Mouse (Mus musculus) liver, embryonic 15.5 days (tissue): Measurements from ENCODE around the gene Cox10. TPM values are rescaled to one million over a fixed set of nuclear protein-coding genes. Genes with fewer than 3 reads are reported as not detected.
A peak's percentile ranks its signal among the peaks of the same experiment; 100 is the strongest.

ENCODE experiments used
- ATAC-seq: fragments of 200-750 bp; cut with Nextera tagmentation; 2 replicates; pipeline ENCODE4 v1.8.0; 2017; ENCODE audit warnings: moderate number of reproducible peaks, mild to moderate bottlenecking, moderate library complexity; ENCODE audit not compliant: insufficient read depth
- H3K27ac ChIP-seq: fragments of 300-500 bp; sonication (generic); replicated peaks from 2 replicates; pipeline ENCODE4 v1.5.1; 2015; ENCODE audit warnings: mild to moderate bottlenecking, inconsistent platforms
- H3K27me3 ChIP-seq: fragments of 300-500 bp; sonication (generic); 2 replicates; pipeline ENCODE4 v1.6.1; 2015; ENCODE audit warnings: mild to moderate bottlenecking, inconsistent platforms
- H3K36me3 ChIP-seq: fragments of 300-500 bp; sonication (generic); replicated peaks from 2 replicates; pipeline ENCODE4 v1.6.1; 2015; ENCODE audit warnings: moderate library complexity, mild to moderate bottlenecking, inconsistent platforms
- H3K4me1 ChIP-seq: fragments of 300-500 bp; sonication (generic); replicated peaks from 2 replicates; pipeline ENCODE4 v1.6.1; 2015; ENCODE audit warnings: inconsistent platforms
- H3K4me2 ChIP-seq: fragments of 300-500 bp; sonication (generic); 2 replicates; pipeline ENCODE4 v1.6.1; 2015; ENCODE audit warnings: moderate library complexity, mild to moderate bottlenecking, inconsistent platforms
- H3K4me3 ChIP-seq: fragments of 300-500 bp; sonication (generic); replicated peaks from 2 replicates; pipeline ENCODE4 v1.5.1; 2015; ENCODE audit warnings: mild to moderate bottlenecking, inconsistent platforms
- H3K9ac ChIP-seq: fragments of 300-500 bp; sonication (generic); 2 replicates; pipeline ENCODE4 v1.6.1; 2015; ENCODE audit warnings: moderate library complexity, mild to moderate bottlenecking, inconsistent platforms
- H3K9me3 ChIP-seq: fragments of 300-500 bp; sonication (generic); replicated peaks from 2 replicates; pipeline ENCODE4 v1.6.1; 2016; ENCODE audit warnings: inconsistent platforms
- WGBS: fragments of 180-500 bp; shearing (Covaris S2); methylation state at CpG from one replicate; pipeline ENCODE4 v1.1.7; 2015; ENCODE audit warnings: mixed read lengths; ENCODE audit not compliant: insufficient replicate concordance; 5-methylcytosine and 5-hydroxymethylcytosine counted together
- polyA plus RNA-seq: library from polyadenylated mRNA; unstranded; fragments of >200 nt; fragmentation: Nextera tagmentation; extraction: Ambion mirVana; gene quantifications from 2 replicates; pipeline ENCODE4 v1.2.1, GENCODE M21; 2015

Gene Cox10
- polyA plus RNA-seq, 1 experiment from 2014 or later, result 7.8 TPM

DNA sequence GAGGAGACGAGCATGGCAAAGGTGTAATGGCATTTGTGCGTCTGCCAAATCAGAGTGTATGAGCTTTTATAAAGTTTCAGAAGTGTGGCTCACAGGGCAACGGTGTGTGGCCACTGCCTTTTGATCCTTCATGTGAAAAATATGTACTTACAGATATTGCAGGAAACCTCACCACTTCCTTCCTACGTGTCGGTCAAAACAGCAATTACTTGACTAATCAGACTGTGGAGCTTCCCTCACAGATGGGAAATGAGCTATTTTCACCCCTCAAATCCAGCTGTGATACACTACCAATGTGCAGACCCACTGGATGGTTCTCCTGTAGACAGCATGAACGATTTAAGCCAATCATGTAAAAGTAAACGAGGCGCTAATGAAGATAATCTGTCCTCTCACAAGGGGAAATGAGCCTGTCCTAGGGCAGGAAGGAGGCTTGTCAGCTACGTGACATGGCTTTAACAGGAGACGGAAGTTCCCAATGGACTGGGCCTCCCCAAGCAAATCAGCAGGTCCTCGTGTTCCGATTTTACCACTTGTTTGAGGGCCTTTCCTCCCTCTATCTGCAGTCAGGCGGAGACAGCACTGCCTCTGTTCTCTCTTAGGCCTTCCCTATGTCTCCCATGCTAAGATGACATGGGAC, 103.9 kb downstream of the Cox10 start:
- 39% methylated on average over 13 of the region's 13 CpGs for WGBS
- no peaks in the 10 kb centered on the region for H3K9me3 ChIP-seq
- no peak overlapping the region for H3K4me3 ChIP-seq
- no peak overlapping the region for H3K9ac ChIP-seq
- 0 out of 2 replicates have a peak, but pooled peaks cover 5% of the 10 kb centered on the region for H3K36me3 ChIP-seq
- H3K27me3 ChIP-seq, result no peaks in the 10 kb centered on the region
- H3K4me2 ChIP-seq, result no peak overlapping the region
- H3K27ac ChIP-seq, result no peak overlapping the region
- ATAC-seq, result no peak
- H3K4me1 ChIP-seq, result peaks cover 5% of the 10 kb centered on the region; the same call in 1 of the 2 replicates

DNA sequence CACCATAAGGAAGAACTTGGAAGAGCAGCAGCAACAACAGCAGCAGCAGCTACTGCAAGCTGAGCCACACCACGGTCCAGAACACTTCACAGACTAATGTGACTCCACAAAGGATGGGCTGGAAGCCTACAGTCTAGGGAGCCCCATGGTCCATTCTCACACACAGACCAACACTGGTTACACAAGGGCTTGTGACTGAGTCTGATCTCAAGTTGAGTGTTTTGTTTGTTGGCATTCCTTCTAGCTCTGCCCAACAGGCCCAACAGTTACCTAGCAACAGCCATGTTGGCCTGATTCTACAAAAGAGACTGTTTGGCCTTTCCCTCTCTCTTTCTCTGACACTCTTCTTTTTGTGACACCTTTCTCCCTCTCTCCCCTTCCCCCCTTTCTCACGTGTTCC, 105.3 kb downstream of the Cox10 start:
- 62% methylated on average over 2 of the region's 2 CpGs for WGBS
- peaks cover 16% of the 10 kb centered on the region for H3K4me1 ChIP-seq
- no peak overlapping the region for H3K4me3 ChIP-seq
- no peak overlapping the region for H3K9ac ChIP-seq
- no peaks in the 10 kb centered on the region for H3K9me3 ChIP-seq
- no peaks in the 10 kb centered on the region for H3K27me3 ChIP-seq
- 0 out of 2 replicates have a peak, but pooled peaks cover 5% of the 10 kb centered on the region for H3K36me3 ChIP-seq
- no peak overlapping the region for H3K4me2 ChIP-seq
- no peak for ATAC-seq
- H3K27ac ChIP-seq, result no peak overlapping the region

DNA sequence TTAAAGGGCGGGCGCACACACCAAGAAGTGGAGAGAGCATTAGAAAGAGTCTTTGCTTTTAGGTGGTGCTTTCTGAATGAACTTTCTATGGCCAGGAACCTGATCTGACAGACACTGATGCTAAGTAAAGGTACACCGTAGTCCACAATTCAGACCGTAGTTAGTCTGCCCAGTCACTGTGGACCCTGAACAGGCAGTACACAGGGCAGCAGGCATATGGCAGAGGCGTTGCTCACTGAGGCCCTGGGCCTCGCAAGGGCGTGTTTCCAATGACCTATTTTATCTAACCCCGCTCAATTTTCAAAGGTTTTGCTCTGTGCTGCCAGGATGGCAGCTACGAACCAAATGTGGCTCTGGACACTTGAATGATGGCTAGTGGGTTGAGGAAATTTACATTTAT, 107.8 kb downstream of the Cox10 start:
- Histone ChIP-seq H3K9ac (no peak overlapping the region), H3K27ac (no peak overlapping the region), H3K4me1 (peaks cover 38% of the 10 kb centered on the region), H3K27me3 (no peaks in the 10 kb centered on the region), H3K9me3 (no peaks in the 10 kb centered on the region), H3K4me2 (no peak overlapping the region), H3K36me3 (0 out of 2 replicates have a peak, but pooled peaks cover 5% of the 10 kb centered on the region), H3K4me3 (no peak overlapping the region)
- ATAC-seq, result no peak
- 73% methylated on average over 9 of the region's 9 CpGs for whole genome bisulfite sequencing

DNA sequence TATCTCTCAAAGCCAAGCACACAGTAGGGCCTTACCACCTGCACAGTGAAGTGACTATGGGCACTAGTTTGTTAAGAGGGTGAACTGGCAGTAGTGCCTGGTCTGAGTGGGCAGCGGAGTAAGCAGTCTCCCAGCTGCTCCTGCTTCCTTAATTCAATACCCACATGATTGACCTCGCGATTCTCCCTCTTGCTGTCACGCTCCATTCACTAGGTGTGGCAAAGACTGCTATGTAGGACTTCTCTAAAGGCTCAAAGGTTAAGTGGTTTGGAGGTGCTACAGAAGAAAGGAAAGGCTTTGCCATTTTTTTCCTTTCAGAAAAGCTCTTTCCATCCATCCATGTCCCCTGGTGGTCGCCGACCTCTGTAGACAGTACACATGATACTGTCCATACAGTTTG, 108.5 kb downstream of the Cox10 start:
- Histone ChIP-seq H3K4me2 (no peak overlapping the region), H3K36me3 (0 out of 2 replicates have a peak, but pooled peaks cover 4% of the 10 kb centered on the region), H3K9me3 (no peaks in the 10 kb centered on the region), H3K27ac (no peak overlapping the region), H3K27me3 (no peaks in the 10 kb centered on the region), H3K4me3 (no peak overlapping the region), H3K9ac (no peak overlapping the region), H3K4me1 (peaks cover 43% of the 10 kb centered on the region)
- WGBS, result 81% methylated on average over 6 of the region's 6 CpGs
- ATAC-seq, result no peak

DNA sequence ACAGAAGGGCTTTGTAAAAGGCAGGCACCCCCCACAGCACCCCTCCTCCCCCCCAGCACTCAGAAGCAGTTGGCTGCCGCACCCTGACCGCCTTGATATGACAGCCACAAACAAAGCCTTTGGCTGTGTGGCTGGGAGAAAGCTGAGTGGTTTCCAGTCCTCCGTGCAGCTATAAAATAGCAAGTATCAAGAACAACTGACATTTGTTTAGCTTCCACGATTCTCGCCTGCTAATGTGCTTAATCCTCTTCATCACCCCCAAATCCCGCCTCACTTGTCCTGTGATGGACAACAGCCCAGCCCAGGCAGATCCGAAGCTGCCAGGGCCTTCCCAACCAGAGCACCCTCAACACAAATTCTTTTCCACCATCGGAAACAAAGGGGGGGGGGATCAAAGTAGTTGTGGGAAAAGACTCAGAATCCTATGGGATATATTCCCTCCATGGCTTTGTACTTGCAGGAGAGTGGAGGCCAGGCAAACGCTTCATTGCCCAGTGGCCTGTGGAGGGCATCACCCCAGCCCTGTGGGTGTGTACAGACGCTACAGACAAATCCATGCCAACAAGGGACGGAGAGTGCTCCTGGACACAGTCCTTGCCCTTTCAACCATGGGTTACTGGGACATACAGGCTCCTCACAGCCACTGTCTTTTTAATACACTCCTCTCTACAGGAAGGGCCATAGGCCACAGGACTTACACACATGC, 109.9 kb downstream of the Cox10 start:
- peak overlapping the region; percentile 65 for H3K27ac ChIP-seq
- peak overlapping the region; percentile 15; the same call in 1 of the 2 replicates for H3K4me2 ChIP-seq
- H3K4me1 ChIP-seq, result peaks cover 48% of the 10 kb centered on the region
- H3K27me3 ChIP-seq, result no peaks in the 10 kb centered on the region
- H3K36me3 ChIP-seq, result no peaks in the 10 kb centered on the region
- ATAC-seq, result peak; percentile 51; the same call in 1 of the 2 replicates
- WGBS, result 56% methylated on average over 11 of the region's 11 CpGs
- H3K4me3 ChIP-seq, result no peak overlapping the region
- no peak overlapping the region for H3K9ac ChIP-seq
- H3K9me3 ChIP-seq, result no peaks in the 10 kb centered on the region

DNA sequence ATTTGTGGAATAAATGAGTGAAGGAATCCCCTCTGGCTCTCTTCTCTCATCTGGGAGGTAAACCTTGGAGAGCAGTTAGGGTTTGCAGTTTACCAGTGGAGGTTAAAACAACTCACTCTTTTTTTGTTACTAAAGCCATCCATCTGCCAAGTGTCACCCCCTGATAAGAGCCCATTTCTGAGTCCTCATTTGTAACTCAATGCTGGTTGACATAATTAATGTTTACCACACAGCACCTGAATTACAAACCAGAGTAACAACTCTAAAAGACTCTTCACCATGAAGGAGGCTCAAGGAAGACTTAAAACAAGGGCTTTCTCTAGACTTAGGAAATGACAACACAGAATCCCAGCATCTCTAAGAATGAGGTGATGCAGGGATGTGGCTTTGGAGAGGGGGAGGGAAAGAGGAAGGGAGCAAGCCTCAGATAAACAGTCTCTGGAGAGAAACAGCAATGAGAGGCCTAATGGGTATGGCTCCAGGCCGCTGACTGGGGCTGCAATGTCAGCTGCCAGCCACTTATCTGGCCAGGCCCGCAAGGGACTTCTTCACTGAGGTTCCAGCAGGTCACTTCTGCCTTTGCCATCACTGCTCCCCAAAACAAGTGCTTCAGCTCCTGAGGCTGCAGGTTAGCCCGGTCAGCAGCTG, 110.8 kb downstream of the Cox10 start:
- H3K4me2 ChIP-seq, result peak overlapping the region; percentile 15; the same call in 1 of the 2 replicates
- 18% methylated on average over 3 of the region's 3 CpGs for WGBS
- peak; percentile 56 for ATAC-seq
- H3K4me3 ChIP-seq, result no peak overlapping the region
- H3K27ac ChIP-seq, result peak overlapping the region; percentile 65
- H3K36me3 ChIP-seq, result no peaks in the 10 kb centered on the region
- no peak overlapping the region for H3K9ac ChIP-seq
- H3K9me3 ChIP-seq, result no peaks in the 10 kb centered on the region
- H3K27me3 ChIP-seq, result no peaks in the 10 kb centered on the region
- H3K4me1 ChIP-seq, result peaks cover 48% of the 10 kb centered on the region

DNA sequence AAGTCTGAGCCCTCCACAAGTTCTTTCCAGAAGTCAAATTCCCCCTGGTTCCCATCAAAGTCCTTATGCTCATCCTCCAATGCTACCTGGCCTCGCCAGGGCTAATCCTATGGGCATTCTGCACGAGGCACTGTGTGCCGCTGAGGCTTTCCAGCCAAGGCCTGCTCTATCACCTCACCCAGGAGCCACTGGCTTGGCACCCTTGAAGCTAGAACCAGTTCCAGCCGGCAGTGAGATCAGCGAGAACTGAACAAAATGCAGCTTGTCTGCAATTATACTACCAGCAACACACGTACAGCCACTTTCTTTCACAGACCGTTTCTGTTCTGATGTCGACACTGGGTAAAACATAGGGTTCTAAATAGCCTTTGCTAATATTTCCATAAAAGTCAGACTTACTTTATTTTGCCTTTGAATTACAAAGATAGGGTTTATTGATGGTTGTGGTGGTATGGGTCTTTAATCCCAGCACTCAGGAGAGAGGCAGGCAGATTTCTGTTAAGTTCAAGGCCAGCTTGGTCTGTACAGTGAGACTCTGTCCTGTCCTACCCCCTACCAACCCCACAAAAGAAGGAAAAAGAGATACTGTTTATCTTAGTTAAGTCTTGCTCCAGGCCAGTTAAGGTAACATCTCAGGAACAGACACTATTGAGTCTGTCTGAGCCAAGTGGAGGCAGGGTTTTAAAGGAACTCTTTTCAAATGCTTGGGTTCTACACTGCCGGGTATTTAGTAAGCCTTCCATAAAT, 111.5 kb downstream of the Cox10 start:
- no peak overlapping the region for H3K9ac ChIP-seq
- H3K27ac ChIP-seq, result peak overlapping the region; percentile 65
- H3K36me3 ChIP-seq, result no peaks in the 10 kb centered on the region
- peak; percentile 32; the same call in 1 of the 2 replicates for ATAC-seq
- no peaks in the 10 kb centered on the region for H3K27me3 ChIP-seq
- no peaks in the 10 kb centered on the region for H3K9me3 ChIP-seq
- no peak overlapping the region for H3K4me2 ChIP-seq
- no peak overlapping the region for H3K4me3 ChIP-seq
- H3K4me1 ChIP-seq, result peaks cover 48% of the 10 kb centered on the region
- WGBS, result 68% methylated on average over 9 of the region's 9 CpGs

DNA sequence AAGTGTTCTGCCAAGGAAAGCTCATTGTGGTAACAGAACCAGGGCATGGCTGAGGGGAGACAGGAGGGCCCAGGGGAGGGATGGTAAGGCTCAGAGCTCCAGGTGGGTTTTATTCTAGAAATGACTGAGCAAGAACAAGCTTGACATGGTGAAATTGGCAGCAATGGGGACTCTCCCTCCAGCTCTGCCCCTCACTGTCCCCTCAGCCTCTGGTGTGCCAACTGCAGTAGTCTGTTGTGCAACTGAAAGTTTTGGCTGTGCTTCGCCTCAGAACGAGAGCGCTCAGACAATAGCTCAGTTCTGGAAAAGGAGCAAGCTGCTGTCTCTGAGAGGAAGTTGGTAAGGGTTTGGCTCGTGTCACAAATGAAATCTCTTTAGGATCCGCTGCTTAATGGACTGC, 113.8 kb downstream of the Cox10 start:
- Histone ChIP-seq H3K36me3 (no peaks in the 10 kb centered on the region), H3K4me2 (no peak overlapping the region), H3K4me1 (peaks cover 43% of the 10 kb centered on the region), H3K9ac (no peak overlapping the region), H3K9me3 (no peaks in the 10 kb centered on the region), H3K27ac (no peak overlapping the region), H3K27me3 (no peaks in the 10 kb centered on the region), H3K4me3 (no peak overlapping the region)
- no peak for ATAC-seq
- 57% methylated on average over 5 of the region's 5 CpGs for WGBS

DNA sequence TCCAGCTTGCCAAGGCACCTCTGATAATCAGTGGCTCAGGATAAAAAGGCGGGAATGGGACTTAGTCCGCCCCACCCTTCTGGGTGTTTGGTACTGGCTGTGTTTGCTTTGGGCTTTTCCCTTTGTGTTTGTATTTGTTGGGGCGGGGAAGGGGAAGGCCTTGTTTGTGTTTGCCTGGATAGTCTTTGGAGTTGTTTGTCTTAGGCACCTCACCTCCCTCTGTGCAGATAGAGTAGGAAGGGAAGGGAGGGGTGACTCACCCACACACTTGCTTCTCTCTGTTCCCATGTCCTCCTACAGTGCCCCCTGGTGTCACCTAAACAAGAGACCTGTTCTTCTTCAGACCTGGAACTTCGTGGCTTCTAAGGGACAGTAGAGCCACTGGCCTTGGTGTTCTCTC, 122.1 kb downstream of the Cox10 start:
- Histone ChIP-seq H3K27ac (no peak overlapping the region), H3K27me3 (no peaks in the 10 kb centered on the region; the same call in 1 of the 2 replicates), H3K36me3 (no peaks in the 10 kb centered on the region), H3K4me1 (peaks cover 10% of the 10 kb centered on the region), H3K4me2 (no peak overlapping the region), H3K9ac (no peak overlapping the region), H3K4me3 (no peak overlapping the region), H3K9me3 (no peaks in the 10 kb centered on the region)
- WGBS, result 50% methylated on average over 4 of the region's 4 CpGs
- peak; percentile 52 for ATAC-seq

DNA sequence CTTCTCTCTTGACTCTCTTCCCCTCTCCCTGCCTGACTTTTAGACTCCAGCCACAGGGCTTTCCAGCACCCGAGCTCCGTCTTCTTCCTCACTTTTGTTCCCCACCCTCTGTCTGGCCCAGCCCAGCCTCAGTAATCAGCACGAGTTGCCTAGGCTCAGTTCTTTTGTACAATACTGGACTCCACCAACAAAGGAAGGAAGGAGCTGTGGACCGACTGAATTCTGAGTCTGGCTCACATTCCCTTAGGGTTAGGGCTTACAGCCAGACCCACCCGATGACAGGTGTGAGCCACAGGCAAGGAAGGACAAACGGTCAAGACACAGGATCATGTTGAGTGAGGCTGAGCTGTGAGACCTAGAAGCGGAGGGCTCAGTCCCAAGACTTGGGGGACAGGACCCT, 122.5 kb downstream of the Cox10 start:
- Histone ChIP-seq H3K9me3 (no peaks in the 10 kb centered on the region), H3K4me2 (no peak overlapping the region), H3K4me3 (no peak overlapping the region), H3K9ac (no peak overlapping the region), H3K27ac (no peak overlapping the region), H3K27me3 (no peaks in the 10 kb centered on the region; the same call in 1 of the 2 replicates), H3K36me3 (no peaks in the 10 kb centered on the region), H3K4me1 (peaks cover 14% of the 10 kb centered on the region)
- no peak for ATAC-seq
- WGBS, result 36% methylated on average over 7 of the region's 7 CpGs

DNA sequence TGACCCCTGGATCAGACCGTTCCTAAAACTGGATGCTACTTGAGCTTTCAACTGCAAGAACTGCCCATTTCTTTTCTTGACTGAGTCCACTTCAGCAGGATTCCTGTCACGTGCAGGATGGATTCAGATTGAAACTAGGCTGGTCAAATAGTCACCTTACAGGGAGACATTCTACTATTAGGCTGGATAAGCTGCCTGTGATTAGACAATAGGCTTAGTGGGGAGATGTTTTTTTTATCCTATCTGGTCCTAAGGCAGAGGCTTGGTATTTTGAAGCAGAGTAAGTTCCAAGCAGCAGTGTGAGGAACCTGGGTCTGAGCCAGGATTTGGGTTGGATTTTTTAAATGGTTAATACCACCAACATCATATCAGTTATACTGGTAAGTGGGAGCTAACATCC, 125.4 kb downstream of the Cox10 start:
- Histone ChIP-seq H3K4me2 (no peak overlapping the region), H3K36me3 (no peaks in the 10 kb centered on the region), H3K27ac (no peak overlapping the region), H3K27me3 (peaks cover 4% of the 10 kb centered on the region), H3K4me1 (peaks cover 15% of the 10 kb centered on the region), H3K4me3 (no peak overlapping the region), H3K9me3 (no peaks in the 10 kb centered on the region), H3K9ac (no peak overlapping the region)
- WGBS, result 61% methylated on average over 2 of the region's 2 CpGs
- no peak for ATAC-seq
